Mouse (Mus musculus): ENCODE results near the gene Tor1a.

DNA sequence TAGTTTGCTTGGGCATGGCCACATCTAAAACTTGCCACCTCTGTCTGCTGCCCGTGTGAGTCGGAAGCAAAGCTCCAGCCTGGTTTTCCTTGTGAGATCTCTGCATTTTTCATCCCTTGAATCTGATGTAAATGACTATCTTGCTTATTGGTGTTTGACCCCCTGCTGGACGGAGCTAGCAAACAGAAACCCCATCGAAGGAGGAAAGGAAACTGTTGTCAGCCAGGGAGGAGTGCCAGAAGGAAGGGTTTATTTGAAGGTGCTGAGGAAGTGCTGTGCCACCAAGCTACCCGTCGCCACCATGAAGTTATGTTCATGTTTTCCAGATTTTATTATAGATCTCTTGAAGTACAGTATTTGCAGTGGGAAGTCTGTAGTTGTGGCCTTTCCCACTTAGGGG lies 12.9 kb downstream of the Tor1a start:
- peak; percentile 33; the same call in 1 of the 2 replicates for TF ChIP-seq CTCF (IDR thresholded peaks at IDR 0.05; ENCODE audit: low read depth)
- TF ChIP-seq EP300 (IDR thresholded peaks at IDR 0.05; ENCODE audit: low read depth): no peak
